Mouse (Mus musculus): Measurements from ENCODE around the gene Pam. TPM values are rescaled to one million over a fixed set of nuclear protein-coding genes. Genes with fewer than 3 reads are reported as not detected.

The Pam gene
- total RNA-seq, 2 experiments from 2014 or later, result 10.4 to 22.6 TPM

- no peak for ATAC-seq (replicated peaks; ENCODE audit: low FRiP score, poor library complexity, severe bottlenecking)
Observed at GRCm38 (mm10) chr1:98083508-98083907, 11.9 kb downstream of the Pam start.

GRCm38 (mm10) chr1:98082988-98083387 is 12.5 kb downstream of the Pam start:
- ATAC-seq (replicated peaks; ENCODE audit: low FRiP score, poor library complexity, severe bottlenecking), result no peak

GRCm38 (mm10) chr1:98080431-98080830 is 15.0 kb downstream of the Pam start:
- no peak for ATAC-seq (replicated peaks; ENCODE audit: low FRiP score, poor library complexity, severe bottlenecking)

GRCm38 (mm10) chr1:98079640-98080039 is 15.8 kb downstream of the Pam start:
- no peak for ATAC-seq (replicated peaks; ENCODE audit: low FRiP score, poor library complexity, severe bottlenecking)

DNA sequence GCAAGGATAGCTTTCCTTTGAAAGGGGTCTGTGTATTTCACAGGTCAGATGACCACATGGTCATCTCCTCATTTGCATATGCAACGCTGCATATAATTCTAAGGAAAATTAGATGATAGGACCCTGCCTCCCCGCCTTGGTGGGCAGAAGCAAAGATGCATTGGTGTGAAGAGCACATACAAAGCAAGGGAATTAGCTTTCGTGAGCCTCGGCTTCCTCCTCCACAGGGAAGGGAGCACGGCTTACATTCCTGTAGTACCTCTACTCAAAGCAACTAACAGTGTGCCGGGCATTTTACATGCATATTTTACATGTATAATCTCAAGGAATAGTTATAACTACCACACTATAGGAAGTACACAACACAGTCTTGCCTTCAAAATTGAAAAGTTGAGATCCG is 16.7 kb downstream of the Pam start:
- ATAC-seq (replicated peaks; ENCODE audit: low FRiP score, poor library complexity, severe bottlenecking), result no peak

- no peak for ATAC-seq (replicated peaks; ENCODE audit: low FRiP score, poor library complexity, severe bottlenecking)
Observed at GRCm38 (mm10) chr1:98073826-98074225, 21.6 kb downstream of the Pam start.

DNA sequence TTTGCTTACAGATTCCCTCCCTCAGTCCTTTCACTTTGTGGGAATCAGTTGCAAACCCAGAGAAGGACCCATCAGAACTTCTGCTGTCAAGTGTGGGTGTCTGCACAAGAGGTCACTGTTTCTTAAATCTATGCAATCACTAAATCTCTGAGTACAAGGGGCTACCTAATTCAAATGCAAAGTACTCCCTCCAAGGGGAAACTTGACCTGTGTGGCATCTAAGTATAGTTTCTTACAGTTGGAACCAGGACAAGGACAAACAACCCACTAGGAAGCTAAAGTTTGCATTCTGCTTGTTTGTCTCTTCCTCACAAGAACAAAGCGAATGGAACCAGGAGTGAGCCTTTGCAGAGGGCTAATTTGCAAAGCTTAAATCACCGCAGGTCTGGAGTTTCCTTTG is 22.3 kb downstream of the Pam start:
- ATAC-seq (replicated peaks; ENCODE audit: low FRiP score, poor library complexity, severe bottlenecking), result no peak

DNA sequence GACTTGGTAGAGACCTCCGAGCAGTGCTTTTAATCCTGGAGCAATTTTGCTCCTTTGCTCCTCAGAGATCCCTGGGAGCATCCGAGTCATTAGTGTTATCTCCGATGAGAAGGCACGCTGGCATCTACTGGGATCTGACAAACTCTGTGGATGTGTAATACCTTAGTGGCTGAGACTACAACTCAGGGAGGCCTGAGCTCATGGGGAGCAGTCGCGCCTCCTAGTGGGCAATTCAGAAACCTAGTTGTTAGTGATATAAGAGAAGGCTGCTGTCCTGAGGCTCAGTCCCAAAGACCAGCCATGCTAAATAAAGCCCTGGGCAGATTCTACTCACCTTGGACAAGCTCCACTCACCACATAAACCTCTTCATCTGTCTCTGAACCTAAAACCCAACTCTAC is 23.4 kb downstream of the Pam start:
- ATAC-seq (replicated peaks; ENCODE audit: low FRiP score, poor library complexity, severe bottlenecking), result no peak

- no peak for ATAC-seq (replicated peaks; ENCODE audit: low FRiP score, poor library complexity, severe bottlenecking)
Observed at GRCm38 (mm10) chr1:98071436-98071835, 24.0 kb downstream of the Pam start.

DNA sequence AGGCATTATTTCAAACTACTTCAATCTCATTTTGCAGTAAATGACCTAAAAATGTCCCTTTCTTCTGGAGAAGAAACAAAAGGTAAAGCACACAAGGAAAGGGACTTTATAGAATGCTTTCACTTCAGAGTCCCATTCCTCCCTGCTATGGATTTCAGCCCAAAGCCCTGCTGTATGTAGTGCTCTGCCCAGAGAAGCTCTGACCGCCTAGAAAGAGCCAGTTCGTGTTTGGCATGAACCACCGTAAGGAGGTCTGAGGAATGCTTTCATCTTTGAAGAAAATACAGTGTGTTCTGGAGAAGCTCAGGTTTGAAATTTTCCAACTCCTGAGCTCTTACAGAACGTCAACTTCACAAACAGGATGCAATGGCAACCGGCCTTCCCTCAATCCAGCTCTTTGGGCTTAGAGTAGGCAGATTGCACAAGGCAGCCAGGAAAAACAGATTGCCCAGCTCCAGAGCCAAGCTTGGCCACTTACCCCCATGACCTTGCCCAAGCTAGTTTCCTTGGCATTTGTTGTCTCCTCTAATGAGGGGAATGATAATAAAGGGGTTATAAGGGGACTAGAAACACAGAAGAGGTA is 24.6 kb downstream of the Pam start:
- no peak for ATAC-seq (replicated peaks; ENCODE audit: low FRiP score, poor library complexity, severe bottlenecking)

GRCm38 (mm10) chr1:98068177-98068576 is 27.3 kb downstream of the Pam start:
- ATAC-seq (replicated peaks; ENCODE audit: low FRiP score, poor library complexity, severe bottlenecking), result no peak

DNA sequence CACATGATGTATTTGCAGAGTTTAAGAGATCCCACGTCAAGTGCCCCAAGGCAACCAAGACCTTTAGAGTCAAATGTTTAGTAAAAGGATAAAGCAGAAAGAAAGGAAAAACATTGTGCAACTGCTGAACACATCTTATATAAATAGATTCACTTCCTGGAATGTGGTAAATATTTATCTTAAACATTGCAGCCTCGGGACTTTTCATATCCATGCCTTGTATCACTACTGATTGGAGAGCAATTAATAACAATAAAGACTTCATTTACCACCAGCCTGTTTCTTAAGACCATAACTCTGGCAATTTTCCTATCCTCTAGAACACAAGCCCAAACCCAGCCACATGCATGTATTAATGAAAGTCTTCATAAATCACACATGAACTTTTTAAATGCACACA is 33.4 kb downstream of the Pam start:
- ATAC-seq (replicated peaks; ENCODE audit: low FRiP score, poor library complexity, severe bottlenecking), result no peak

GRCm38 (mm10) chr1:98059401-98059800 is 36.0 kb downstream of the Pam start:
- no peak for ATAC-seq (replicated peaks; ENCODE audit: low FRiP score, poor library complexity, severe bottlenecking)

DNA sequence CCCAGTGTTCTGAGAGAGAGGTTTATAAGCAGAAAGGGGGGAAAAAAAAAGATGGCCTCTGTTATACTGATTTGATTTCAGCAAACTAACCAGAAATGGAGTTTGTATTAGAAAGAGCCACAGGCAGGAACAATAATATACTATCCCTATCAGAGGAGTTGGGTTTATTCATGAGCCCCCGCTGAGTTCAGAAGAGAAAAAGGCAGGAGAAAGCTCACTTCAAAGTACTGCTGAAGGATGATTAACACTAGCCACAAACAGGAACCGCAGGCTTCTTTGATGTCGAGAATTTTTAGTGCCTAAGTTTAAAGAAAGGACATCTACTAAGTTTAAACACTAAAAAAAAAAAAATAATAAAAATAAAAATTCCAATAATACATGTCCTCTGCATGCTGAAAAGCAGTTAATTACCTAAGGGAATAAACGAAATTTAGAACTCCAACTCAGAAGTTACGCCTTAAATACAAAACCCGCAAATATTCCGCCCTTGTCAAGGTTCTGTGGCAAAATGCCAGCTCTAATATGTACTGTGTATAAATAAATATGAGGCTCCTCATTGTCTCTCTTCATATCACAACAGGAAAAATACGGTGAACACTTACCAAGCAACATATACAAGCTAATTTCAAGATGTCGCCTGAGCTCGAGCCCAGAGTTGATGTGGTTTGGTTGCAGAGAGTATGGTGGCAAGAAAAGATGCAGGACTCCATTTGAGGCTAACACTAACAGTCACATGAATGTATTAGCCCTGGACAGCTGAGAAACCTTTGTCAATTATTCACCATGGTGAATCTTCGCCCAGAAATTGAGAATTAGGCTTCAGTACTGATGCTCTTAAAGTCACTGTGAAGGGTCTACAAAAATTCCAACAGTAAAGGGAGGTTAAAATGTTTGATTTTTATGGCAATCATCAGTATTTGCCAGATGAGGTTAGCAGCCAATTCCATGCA is 38.2 kb downstream of the Pam start:
- no peak for ATAC-seq (replicated peaks; ENCODE audit: low FRiP score, poor library complexity, severe bottlenecking)

DNA sequence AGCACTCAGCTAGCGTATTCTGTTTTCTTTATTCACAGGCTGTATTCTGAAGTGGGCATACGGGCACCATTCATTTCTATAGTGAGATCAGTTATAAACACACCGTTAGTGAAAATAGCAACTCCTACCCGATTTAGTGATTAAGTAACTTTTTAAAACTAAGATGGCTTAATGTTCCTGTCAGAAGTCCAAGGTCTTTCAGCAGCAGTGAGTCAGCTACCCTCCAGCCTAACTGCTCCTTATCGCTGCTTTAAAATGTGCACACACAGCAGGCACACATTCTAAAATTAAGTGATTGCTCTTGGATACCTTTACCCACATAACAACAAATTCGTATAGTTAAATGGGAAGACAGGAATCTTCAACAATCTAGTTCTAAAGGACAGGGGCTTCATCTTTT is 39.2 kb downstream of the Pam start:
- no peak for ATAC-seq (replicated peaks; ENCODE audit: low FRiP score, poor library complexity, severe bottlenecking)

GRCm38 (mm10) chr1:98055591-98055990 is 39.9 kb downstream of the Pam start:
- ATAC-seq (replicated peaks; ENCODE audit: low FRiP score, poor library complexity, severe bottlenecking), result no peak

- no peak for ATAC-seq (replicated peaks; ENCODE audit: low FRiP score, poor library complexity, severe bottlenecking)
Observed at GRCm38 (mm10) chr1:98053994-98054393, 41.5 kb downstream of the Pam start.

DNA sequence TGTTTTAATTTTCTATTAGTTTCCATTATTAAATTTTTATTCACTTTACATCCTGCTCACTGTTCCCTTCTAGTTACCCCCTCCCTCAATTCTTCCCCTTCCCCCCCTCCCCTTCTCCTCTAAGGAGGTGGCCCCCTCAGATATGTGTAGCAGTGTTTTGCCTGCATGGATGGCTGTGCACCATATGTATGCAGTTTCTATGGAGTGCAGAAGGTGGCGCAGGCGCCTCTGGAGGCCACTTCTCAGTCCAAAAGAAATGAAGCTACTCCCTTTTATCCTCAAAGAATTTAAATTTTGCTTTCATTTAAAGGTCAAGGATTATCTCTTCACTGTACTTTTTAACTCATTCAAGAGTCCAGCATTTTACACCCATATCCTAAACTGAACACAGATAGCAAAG is 42.0 kb downstream of the Pam start:
- no peak for ATAC-seq (replicated peaks; ENCODE audit: low FRiP score, poor library complexity, severe bottlenecking)

GRCm38 (mm10) chr1:98052775-98053174 is 42.7 kb downstream of the Pam start:
- ATAC-seq (replicated peaks; ENCODE audit: low FRiP score, poor library complexity, severe bottlenecking), result no peak

DNA sequence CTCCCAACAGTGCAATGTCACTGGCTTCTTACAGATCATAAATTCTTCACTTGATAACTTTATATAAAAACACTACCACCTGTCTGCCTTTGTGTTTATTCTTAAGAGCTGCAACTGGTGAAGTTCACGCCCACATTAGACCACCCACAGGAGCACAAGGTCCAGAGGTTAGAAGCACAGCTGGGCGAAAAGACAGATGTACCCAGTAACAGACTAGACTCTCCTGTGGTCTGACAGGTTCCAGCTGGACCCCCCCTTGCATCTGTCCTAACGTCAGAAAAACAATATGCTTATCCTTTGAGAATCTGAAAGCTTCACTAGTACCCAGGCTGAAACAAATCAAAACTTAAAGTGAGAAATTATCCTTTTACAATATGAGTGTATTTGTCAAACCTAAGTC is 44.4 kb downstream of the Pam start:
- no peak for ATAC-seq (replicated peaks; ENCODE audit: low FRiP score, poor library complexity, severe bottlenecking)

DNA sequence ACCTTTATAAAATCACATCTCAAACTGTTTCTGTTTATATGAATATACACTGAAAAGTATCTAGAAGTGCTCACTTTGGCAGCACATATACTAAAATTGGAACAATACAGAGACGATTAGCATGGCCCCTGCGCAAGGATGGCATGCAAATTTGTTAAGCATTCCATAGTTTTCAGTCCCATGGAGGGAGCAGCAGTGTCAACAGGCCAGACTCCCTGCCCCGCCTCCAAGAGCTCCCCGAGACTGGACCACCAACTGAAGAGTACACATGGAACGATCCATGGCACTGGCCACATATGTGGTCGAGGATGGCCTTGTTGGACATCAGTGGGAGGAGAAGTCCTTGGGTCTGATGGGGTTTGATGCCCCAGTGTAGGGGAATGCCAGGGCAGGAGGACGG is 45.7 kb downstream of the Pam start:
- ATAC-seq (replicated peaks; ENCODE audit: low FRiP score, poor library complexity, severe bottlenecking), result no peak
